Mouse (Mus musculus): ENCODE measurements around the gene Ube2v1. TPM values are rescaled to one million over a fixed set of nuclear protein-coding genes. Genes with fewer than 3 reads are reported as not detected.

The Ube2v1 gene
- polyA plus RNA-seq, 1 experiment, result 89.8 TPM

DNA sequence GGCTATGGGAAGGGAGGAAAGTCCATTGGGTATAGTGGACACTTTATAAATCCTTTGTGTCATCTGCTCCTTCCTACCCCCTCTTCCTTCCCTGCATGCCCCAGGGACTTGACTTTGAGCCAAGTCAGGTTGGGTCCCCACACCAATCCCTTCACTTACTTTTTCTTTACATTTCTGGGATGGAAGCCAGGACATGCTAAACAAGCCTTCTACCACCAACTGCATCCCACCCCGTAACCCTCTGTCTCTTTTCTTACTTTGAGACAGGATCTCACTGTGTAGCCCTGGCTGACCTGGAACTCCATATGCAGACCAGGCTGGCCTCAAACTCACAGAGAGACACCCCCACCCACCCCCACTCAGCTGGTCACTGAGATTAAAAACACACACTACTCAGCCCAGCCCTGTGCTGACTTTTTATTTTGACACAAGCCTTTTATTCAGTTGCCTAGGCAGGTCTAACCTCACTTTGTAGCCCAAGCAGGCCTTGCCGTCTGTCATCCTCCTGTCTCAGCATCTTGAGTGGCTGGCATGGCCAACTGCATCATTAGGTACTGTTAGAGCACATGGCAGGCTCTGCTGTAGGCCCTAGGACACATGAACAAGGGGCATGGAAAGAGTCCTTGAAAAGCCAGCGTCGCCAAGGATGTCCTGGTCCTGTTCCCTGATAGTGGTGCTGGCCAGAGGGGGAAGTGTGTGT, 38.2 kb downstream of the Ube2v1 start:
- Histone ChIP-seq H3K4me1 (ENCODE audit: control insufficient read depth, insufficient read depth, insufficient read length, low read length) (peaks cover 4% of the 10 kb centered on the region), H3K27ac (ENCODE audit: insufficient read depth, low read depth, low read length) (peak overlapping the region; percentile 66), H3K27me3 (ENCODE audit: control insufficient read depth, insufficient read depth, low read length) (peaks cover 11% of the 10 kb centered on the region), H3K36me3 (ENCODE audit: control insufficient read depth, insufficient read depth, low read length) (no peaks in the 10 kb centered on the region), H3K4me3 (ENCODE audit: low read depth, low read length) (no peak overlapping the region)
- WGBS, result 86% methylated on average over 4 of the region's 4 CpGs
- TF ChIP-seq CTCF (IDR thresholded peaks at IDR 0.05; ENCODE audit: extremely low read depth, insufficient read length, insufficient replicate concordance, low read depth, low read length) (no peak), POLR2A (IDR thresholded peaks at IDR 0.05; ENCODE audit: low read depth, low read length) (no peak)

DNA sequence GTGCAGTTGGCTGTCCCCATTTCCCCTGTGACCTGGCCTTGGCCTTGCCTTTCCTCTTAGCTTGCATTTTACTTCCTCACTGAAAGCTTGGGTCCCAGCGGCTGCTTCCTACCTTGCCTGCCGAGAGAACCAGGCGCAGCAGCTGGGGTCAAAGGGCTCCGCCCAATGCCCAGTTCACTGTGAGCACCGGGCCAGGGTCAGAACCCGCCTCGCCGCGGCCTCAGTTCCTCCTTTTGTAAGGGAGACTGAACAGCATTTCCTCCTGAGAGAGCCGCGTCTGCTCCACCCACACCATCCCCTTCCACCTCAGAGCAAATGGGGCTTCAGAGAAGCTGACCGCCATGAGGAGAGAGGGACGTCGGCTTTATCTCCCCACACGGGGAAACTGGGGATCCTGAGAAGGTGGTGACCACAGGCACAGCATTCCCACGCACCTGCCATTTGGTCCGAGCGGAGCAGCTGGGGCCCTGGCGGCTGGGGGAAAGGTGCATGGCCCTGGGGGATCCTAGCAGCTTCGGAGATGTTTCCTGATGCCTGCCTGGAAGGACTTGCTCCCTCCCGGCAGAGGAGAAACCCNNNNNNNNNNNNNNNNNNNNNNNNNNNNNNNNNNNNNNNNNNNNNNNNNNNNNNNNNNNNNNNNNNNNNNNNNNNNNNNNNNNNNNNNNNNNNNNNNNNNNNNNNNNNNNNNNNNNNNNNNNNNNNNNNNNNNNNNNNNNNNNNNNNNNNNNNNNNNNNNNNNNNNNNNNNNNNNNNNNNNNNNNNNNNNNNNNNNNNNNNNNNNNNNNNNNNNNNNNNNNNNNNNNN, 42.9 kb downstream of the Ube2v1 start:
- Histone ChIP-seq H3K4me3 (ENCODE audit: low read depth, low read length) (peak overlapping the region; percentile 58), H3K4me1 (ENCODE audit: control insufficient read depth, insufficient read depth, insufficient read length, low read length) (peaks cover 12% of the 10 kb centered on the region; the same call in 1 of the 2 replicates), H3K27ac (ENCODE audit: insufficient read depth, low read depth, low read length) (peak overlapping the region; percentile 77), H3K27me3 (ENCODE audit: control insufficient read depth, insufficient read depth, low read length) (no peaks in the 10 kb centered on the region), H3K36me3 (ENCODE audit: control insufficient read depth, insufficient read depth, low read length) (no peaks in the 10 kb centered on the region)
- WGBS, result 22% methylated on average over 21 of the region's 21 CpGs
- TF ChIP-seq CTCF (IDR thresholded peaks at IDR 0.05; ENCODE audit: extremely low read depth, insufficient read length, insufficient replicate concordance, low read depth, low read length), result no peak
- TF ChIP-seq POLR2A (IDR thresholded peaks at IDR 0.05; ENCODE audit: low read depth, low read length), result no peak

DNA sequence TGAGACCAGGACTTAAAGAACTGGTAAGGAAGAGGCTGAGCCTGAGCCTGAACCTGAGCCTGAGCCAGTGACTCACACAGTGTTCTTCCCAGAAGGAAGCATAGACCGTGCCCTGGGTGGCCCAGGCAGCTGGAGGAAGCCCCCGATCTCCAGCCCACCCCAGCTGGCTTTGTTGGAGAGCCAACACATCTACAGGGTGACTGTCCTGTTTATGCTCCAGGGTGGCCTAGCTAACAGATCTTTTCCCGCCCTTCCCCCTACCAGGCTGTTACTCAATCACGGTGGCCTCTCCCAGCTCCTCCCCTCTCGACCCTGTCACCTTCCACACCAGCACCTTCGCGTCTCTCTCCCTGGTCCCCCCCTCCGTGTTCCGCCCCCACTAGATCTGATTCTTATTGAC, 44.9 kb downstream of the Ube2v1 start:
- Histone ChIP-seq H3K4me1 (ENCODE audit: control insufficient read depth, insufficient read depth, insufficient read length, low read length) (peaks cover 12% of the 10 kb centered on the region; the same call in 1 of the 2 replicates), H3K36me3 (ENCODE audit: control insufficient read depth, insufficient read depth, low read length) (no peaks in the 10 kb centered on the region), H3K27ac (ENCODE audit: insufficient read depth, low read depth, low read length) (peak overlapping the region; percentile 29; the same call in 1 of the 2 replicates), H3K4me3 (ENCODE audit: low read depth, low read length) (no peak overlapping the region), H3K27me3 (ENCODE audit: control insufficient read depth, insufficient read depth, low read length) (no peaks in the 10 kb centered on the region)
- WGBS, result 40% methylated on average over 9 of the region's 9 CpGs
- TF ChIP-seq CTCF (IDR thresholded peaks at IDR 0.05; ENCODE audit: extremely low read depth, insufficient read length, insufficient replicate concordance, low read depth, low read length) (no peak), POLR2A (IDR thresholded peaks at IDR 0.05; ENCODE audit: low read depth, low read length) (no peak)

- Histone ChIP-seq H3K4me3 (ENCODE audit: low read depth, low read length) (no peak overlapping the region), H3K27ac (ENCODE audit: insufficient read depth, low read depth, low read length) (peak overlapping the region; percentile 28; the same call in 1 of the 2 replicates), H3K36me3 (ENCODE audit: control insufficient read depth, insufficient read depth, low read length) (no peaks in the 10 kb centered on the region), H3K27me3 (ENCODE audit: control insufficient read depth, insufficient read depth, low read length) (no peaks in the 10 kb centered on the region), H3K4me1 (ENCODE audit: control insufficient read depth, insufficient read depth, insufficient read length, low read length) (peaks cover 12% of the 10 kb centered on the region; the same call in 1 of the 2 replicates)
- no peak for TF ChIP-seq POLR2A (IDR thresholded peaks at IDR 0.05; ENCODE audit: low read depth, low read length)
- TF ChIP-seq CTCF (IDR thresholded peaks at IDR 0.05; ENCODE audit: extremely low read depth, insufficient read length, insufficient replicate concordance, low read depth, low read length), result no peak
- 62% methylated on average over 8 of the region's 8 CpGs for WGBS
Observed at GRCm38 (mm10) chr2:167586041-167586440, 45.9 kb downstream of the Ube2v1 start.

DNA sequence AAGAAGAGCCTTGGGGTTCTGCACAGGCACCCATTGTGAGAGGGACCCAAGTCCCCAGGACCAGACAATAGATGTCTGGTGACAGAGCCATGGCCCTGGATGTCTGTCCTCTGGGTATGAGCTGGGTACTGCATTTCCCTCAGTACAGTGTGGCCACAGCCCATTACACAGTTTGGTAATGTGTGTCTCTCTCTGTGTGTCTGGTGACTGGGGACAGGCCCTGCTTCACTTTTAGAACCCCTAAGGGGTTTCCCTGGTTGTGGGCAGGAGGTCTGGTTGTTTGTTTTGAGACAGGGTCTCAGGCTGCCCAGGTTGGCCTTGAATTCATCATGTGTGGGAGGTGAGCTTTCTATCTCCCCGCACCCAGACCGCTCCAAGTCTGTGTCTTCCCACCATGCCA, 46.6 kb downstream of the Ube2v1 start:
- H3K4me3 ChIP-seq (ENCODE audit: low read depth, low read length), result no peak overlapping the region
- H3K27me3 ChIP-seq (ENCODE audit: control insufficient read depth, insufficient read depth, low read length), result no peaks in the 10 kb centered on the region
- TF ChIP-seq CTCF (IDR thresholded peaks at IDR 0.05; ENCODE audit: extremely low read depth, insufficient read length, insufficient replicate concordance, low read depth, low read length), result no peak
- TF ChIP-seq POLR2A (IDR thresholded peaks at IDR 0.05; ENCODE audit: low read depth, low read length), result no peak
- no peaks in the 10 kb centered on the region for H3K36me3 ChIP-seq (ENCODE audit: control insufficient read depth, insufficient read depth, low read length)
- no peak overlapping the region for H3K27ac ChIP-seq (ENCODE audit: insufficient read depth, low read depth, low read length)
- H3K4me1 ChIP-seq (ENCODE audit: control insufficient read depth, insufficient read depth, insufficient read length, low read length), result peaks cover 12% of the 10 kb centered on the region; the same call in 1 of the 2 replicates
- 97% methylated on average over 2 of the region's 2 CpGs for WGBS

DNA sequence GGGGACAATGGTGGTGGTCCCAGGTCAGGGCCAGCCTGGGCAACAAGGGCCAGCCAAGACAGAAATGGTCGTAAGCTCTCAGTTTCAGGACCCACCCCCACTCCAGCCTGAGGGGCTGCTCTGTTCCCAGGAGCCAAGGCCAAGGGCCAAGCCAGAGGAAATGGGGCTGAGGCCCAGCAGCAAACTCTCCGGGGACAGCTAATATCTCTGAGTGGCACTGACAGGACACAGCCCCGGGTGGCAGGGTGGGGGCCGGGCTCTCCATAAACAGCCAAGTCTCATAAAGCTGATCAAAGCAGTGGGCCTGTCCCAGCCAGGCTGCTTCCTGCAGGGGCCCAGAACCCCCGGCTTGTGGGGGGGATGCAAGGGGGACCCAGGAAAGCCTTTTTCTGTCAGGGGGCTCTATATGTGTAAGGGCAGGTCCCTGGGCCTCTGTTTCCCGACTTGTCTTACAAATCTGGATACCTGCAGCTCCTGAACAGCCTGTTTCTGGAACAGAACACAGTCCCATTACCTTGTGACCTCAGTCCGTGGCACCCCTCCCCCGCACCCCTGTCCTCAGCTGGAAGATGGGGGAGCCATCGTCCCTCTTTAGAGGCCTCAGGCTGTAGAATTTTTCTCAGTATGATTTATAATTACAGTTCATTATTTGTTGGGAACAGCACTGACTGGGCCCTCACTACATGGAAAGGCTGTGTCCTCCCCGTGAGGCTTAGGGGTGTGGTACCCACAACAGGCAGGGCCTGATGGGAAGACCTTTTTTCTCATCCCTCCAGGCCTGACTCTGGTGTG, 48.5 kb downstream of the Ube2v1 start:
- H3K4me3 ChIP-seq (ENCODE audit: low read depth, low read length), result no peak overlapping the region
- H3K27ac ChIP-seq (ENCODE audit: insufficient read depth, low read depth, low read length), result no peak overlapping the region
- no peaks in the 10 kb centered on the region for H3K36me3 ChIP-seq (ENCODE audit: control insufficient read depth, insufficient read depth, low read length)
- H3K4me1 ChIP-seq (ENCODE audit: control insufficient read depth, insufficient read depth, insufficient read length, low read length), result 0 out of 2 replicates have a peak, but pooled peaks cover 9% of the 10 kb centered on the region
- H3K27me3 ChIP-seq (ENCODE audit: control insufficient read depth, insufficient read depth, low read length), result no peaks in the 10 kb centered on the region
- TF ChIP-seq POLR2A (IDR thresholded peaks at IDR 0.05; ENCODE audit: low read depth, low read length), result no peak
- TF ChIP-seq CTCF (IDR thresholded peaks at IDR 0.05; ENCODE audit: extremely low read depth, insufficient read length, insufficient replicate concordance, low read depth, low read length), result no peak
- 57% methylated on average over 10 of the region's 10 CpGs for WGBS
